Mouse (Mus musculus): ENCODE data around the gene Pde4c. TPM values are rescaled to one million over a fixed set of nuclear protein-coding genes. Genes with fewer than 3 reads are reported as not detected.

Pde4c gene
- polyA plus RNA-seq, 1 experiment from 2014 or later, result 0.23 TPM

DNA sequence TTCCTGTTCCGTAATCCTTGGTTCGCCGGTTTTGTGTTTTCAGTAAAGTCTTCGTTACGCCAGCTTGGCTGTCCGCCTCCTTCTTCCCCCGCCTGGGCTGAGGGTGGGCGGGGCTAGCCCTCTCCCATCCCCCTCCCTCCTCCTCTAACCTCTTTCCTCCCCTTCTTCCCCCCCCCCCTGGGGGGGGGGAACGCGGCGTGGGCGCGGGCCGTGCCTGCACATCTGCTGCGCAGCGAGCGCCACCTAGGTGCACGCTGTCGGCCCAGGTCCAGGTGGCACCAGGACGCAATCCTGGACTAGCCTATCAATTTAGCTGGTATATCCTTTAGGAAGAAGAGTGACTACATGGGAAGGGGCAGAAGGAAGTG, 23.0 kb upstream of the Pde4c start:
- H3K36me3 ChIP-seq (ENCODE audit: control insufficient read depth, insufficient read depth, low read length), result 0 out of 2 replicates have a peak, but pooled peaks cover 3% of the 10 kb centered on the region
- H3K27ac ChIP-seq (ENCODE audit: low read length), result peak overlapping the region; percentile 99
- H3K4me2 ChIP-seq (ENCODE audit: low read length), result peak overlapping the region; percentile 82
- WGBS, result 0% methylated on average over 20 of the region's 20 CpGs
- H3K27me3 ChIP-seq (ENCODE audit: control insufficient read depth, insufficient read depth, low read depth, low read length), result no peaks in the 10 kb centered on the region; the same call in 1 of the 2 replicates
- H3K4me1 ChIP-seq (ENCODE audit: control insufficient read depth, insufficient read depth, low read length), result peaks cover 36% of the 10 kb centered on the region
- H3K9me3 ChIP-seq (replicated peaks; ENCODE audit: control insufficient read depth, low read length, poor library complexity, severe bottlenecking), result no peaks in the 10 kb centered on the region
- H3K9ac ChIP-seq (ENCODE audit: low read depth, low read length), result peak overlapping the region; percentile 99
- peak; percentile 22 for ATAC-seq
- peak overlapping the region; percentile 98 for H3K4me3 ChIP-seq (ENCODE audit: low read depth, low read length)

DNA sequence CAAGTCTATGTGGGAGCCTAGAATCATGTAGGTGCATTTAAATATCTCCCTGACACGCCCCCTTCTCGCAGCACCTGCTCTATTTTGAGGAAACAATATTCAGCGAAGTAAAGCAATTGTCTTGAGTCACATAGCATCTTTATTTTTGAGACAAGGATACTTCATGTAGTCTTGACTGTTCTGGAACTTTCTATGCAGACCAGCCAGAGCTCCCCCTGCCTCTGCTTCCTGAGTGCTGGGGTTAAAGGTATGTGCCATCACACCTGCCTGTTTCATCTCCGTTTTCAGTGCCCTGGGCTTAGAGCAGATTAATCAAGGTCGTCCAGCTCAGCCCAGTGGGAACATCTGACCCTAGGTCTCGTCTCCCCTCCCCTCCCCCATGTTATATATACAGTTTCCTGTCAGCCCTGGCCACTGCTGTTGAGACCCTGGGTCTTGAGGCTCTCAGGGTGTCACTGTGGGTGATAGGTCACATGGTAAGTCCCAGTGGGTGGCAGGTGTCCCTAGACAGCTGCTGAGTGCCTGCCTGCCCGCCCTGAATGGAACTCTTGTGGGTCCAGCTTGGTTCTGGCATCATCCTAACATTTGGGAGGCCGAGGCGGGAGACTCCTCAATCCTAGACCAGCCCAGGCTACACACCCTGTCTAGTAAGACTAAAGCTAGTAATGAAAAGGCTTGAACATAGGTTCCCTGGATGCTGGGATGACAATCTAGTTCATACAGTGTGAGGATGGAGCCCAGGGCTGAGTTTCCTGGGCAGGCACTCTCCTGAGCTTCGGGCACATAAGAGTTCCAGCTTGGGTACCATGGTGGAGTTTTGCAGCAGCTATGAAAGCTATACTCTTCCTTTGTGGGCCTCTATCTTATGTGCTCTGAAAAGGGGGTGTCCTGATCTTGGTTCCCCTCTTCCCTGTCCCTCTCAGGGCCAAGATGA, 22.2 kb upstream of the Pde4c start:
- Histone ChIP-seq H3K27me3 (ENCODE audit: control insufficient read depth, insufficient read depth, low read depth, low read length) (no peaks in the 10 kb centered on the region), H3K4me2 (ENCODE audit: low read length) (peak overlapping the region; percentile 82), H3K4me3 (ENCODE audit: low read depth, low read length) (peak overlapping the region; percentile 98), H3K27ac (ENCODE audit: low read length) (peak overlapping the region; percentile 99), H3K4me1 (ENCODE audit: control insufficient read depth, insufficient read depth, low read length) (peaks cover 36% of the 10 kb centered on the region), H3K9ac (ENCODE audit: low read depth, low read length) (peak overlapping the region; percentile 99), H3K9me3 (replicated peaks; ENCODE audit: control insufficient read depth, low read length, poor library complexity, severe bottlenecking) (no peaks in the 10 kb centered on the region), H3K36me3 (ENCODE audit: control insufficient read depth, insufficient read depth, low read length) (0 out of 2 replicates have a peak, but pooled peaks cover 3% of the 10 kb centered on the region)
- ATAC-seq, result no peak
- 52% methylated on average over 10 of the region's 10 CpGs for WGBS

DNA sequence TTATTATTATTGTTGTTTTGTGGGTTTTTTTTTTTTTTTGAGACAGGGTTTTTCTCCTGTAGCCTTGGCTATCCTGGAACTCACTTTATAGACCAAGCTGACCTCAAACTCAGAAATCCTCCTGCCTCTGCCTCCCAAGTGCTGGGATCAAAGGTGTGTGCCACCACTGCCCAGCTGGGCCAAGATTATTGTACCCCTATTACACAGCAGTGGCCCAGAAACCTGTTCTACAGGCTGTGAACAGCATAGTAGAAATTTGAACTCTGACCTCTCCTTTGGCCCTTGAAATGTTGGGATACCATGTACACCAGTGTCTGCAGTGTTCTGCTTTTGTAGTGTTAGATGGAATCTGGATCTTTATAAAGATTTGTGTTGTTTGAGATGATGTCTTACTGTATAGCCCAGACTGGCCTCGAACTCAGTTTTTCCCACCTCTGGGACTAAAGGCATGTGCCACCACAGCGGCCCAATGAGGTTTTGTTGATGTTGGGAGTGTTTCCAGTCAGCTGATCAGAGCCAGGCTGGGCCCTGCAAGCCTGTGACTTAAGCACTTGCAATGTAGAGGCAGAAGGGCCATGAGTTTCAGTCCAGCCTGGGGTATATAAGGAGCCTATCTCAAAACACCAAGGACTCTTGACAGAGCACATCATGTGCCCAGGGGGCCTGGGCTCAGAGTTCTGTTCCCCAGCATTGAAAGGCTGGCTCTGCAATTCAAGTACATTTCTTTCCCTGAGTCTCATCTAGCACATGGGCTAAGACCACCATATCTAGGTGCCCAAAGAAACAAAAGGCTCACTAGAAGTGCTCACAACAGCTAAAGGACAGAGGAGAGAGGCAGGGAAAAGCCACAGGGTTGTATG, 21.3 kb upstream of the Pde4c start:
- 0 out of 2 replicates have a peak, but pooled peaks cover 3% of the 10 kb centered on the region for H3K36me3 ChIP-seq (ENCODE audit: control insufficient read depth, insufficient read depth, low read length)
- H3K9me3 ChIP-seq (replicated peaks; ENCODE audit: control insufficient read depth, low read length, poor library complexity, severe bottlenecking), result no peaks in the 10 kb centered on the region
- H3K4me3 ChIP-seq (ENCODE audit: low read depth, low read length), result peak overlapping the region; percentile 4; the same call in 1 of the 2 replicates
- no peak overlapping the region for H3K27ac ChIP-seq (ENCODE audit: low read length)
- no peak for ATAC-seq
- no peaks in the 10 kb centered on the region for H3K27me3 ChIP-seq (ENCODE audit: control insufficient read depth, insufficient read depth, low read depth, low read length)
- H3K4me2 ChIP-seq (ENCODE audit: low read length), result peak overlapping the region; percentile 82
- H3K4me1 ChIP-seq (ENCODE audit: control insufficient read depth, insufficient read depth, low read length), result peaks cover 28% of the 10 kb centered on the region
- 91% methylated on average over 2 of the region's 2 CpGs for WGBS
- H3K9ac ChIP-seq (ENCODE audit: low read depth, low read length), result peak overlapping the region; percentile 99; the same call in 1 of the 2 replicates

GRCm38 (mm10) chr8:70702842-70703182, 20.7 kb upstream of the Pde4c start:
- peak overlapping the region; percentile 82; the same call in 1 of the 2 replicates for H3K4me2 ChIP-seq (ENCODE audit: low read length)
- no peak for ATAC-seq
- H3K27ac ChIP-seq (ENCODE audit: low read length), result no peak overlapping the region
- H3K9me3 ChIP-seq (replicated peaks; ENCODE audit: control insufficient read depth, low read length, poor library complexity, severe bottlenecking), result no peaks in the 10 kb centered on the region
- H3K4me1 ChIP-seq (ENCODE audit: control insufficient read depth, insufficient read depth, low read length), result peaks cover 23% of the 10 kb centered on the region
- H3K36me3 ChIP-seq (ENCODE audit: control insufficient read depth, insufficient read depth, low read length), result 0 out of 2 replicates have a peak, but pooled peaks cover 3% of the 10 kb centered on the region
- no peak overlapping the region for H3K4me3 ChIP-seq (ENCODE audit: low read depth, low read length)
- H3K27me3 ChIP-seq (ENCODE audit: control insufficient read depth, insufficient read depth, low read depth, low read length), result no peaks in the 10 kb centered on the region
- 77% methylated on average over 3 of the region's 3 CpGs for WGBS
- no peak overlapping the region for H3K9ac ChIP-seq (ENCODE audit: low read depth, low read length)

DNA sequence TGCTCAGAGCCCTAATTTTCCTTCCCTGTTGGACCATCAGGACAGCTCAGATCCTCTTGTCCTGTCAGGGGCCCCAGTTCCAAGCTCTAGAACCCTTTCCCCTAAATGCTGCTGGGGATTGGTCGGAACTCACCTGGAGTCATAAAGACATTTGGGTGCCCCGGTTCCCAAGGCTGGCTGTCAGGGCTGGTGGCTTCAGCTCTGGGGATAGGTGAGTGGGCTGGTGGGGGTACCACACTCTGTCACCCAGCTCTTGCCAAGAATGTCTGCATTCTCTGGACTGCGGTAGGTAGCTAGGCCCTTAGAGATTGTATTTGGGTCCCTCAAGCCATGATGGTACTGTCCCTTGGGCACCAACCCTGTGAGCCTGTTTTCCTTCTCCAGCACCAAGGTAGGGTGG, 20.2 kb upstream of the Pde4c start, which contains the start of gene Iqcn:
Iqcn (plus strand) TSS at position 171 of the 400 bp plus-strand sequence.
- Histone ChIP-seq H3K36me3 (ENCODE audit: control insufficient read depth, insufficient read depth, low read length) (0 out of 2 replicates have a peak, but pooled peaks cover 3% of the 10 kb centered on the region), H3K4me2 (ENCODE audit: low read length) (peak within 1 kb of the TSS; percentile 82), H3K4me3 (ENCODE audit: low read depth, low read length) (peak within 1 kb of the TSS; percentile 4; the same call in 1 of the 2 replicates), H3K9me3 (replicated peaks; ENCODE audit: control insufficient read depth, low read length, poor library complexity, severe bottlenecking) (no peaks in the 10 kb centered on the region), H3K9ac (ENCODE audit: low read depth, low read length) (no peak within 1 kb of the TSS), H3K4me1 (ENCODE audit: control insufficient read depth, insufficient read depth, low read length) (peaks cover 19% of the 10 kb centered on the region), H3K27me3 (ENCODE audit: control insufficient read depth, insufficient read depth, low read depth, low read length) (no peaks in the 10 kb centered on the region), H3K27ac (ENCODE audit: low read length) (no peak within 1 kb of the TSS)
- ATAC-seq, result no peak
- WGBS, result 97% methylated on average over 3 of the region's 3 CpGs

- WGBS, result 91% methylated on average over 14 of the region's 14 CpGs
- no peak for ATAC-seq
Observed at GRCm38 (mm10) chr8:70708281-70708680, 15.2 kb upstream of the Pde4c start.

DNA sequence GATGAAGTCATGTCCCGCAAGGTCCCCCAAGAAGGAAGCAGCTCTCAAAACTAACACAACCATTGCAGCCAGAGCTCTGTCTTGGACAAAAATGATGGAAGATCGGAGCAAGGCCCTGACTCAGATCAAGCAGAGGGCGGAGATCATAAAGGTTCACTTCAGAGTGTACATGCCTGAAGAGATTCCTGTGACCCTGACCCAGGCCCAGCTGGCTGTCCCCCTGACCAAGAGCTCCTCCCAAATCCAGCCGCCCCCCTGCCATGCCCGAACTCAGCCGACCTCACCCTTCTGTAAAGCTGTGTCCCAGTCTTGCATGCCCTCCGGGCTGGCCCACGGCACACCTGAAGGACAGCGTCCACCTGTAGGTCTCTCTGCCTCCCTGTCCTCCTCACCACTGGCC, 13.7 kb upstream of the Pde4c start:
- 94% methylated on average over 9 of the region's 9 CpGs for WGBS

More at GRCm38 (mm10) chr8:70708281-70708680, 15.2 kb upstream of the Pde4c start:
- Histone ChIP-seq H3K27ac (ENCODE audit: low read length) (no peak overlapping the region), H3K36me3 (ENCODE audit: control insufficient read depth, insufficient read depth, low read length) (0 out of 2 replicates have a peak, but pooled peaks cover 3% of the 10 kb centered on the region), H3K9me3 (replicated peaks; ENCODE audit: control insufficient read depth, low read length, poor library complexity, severe bottlenecking) (no peaks in the 10 kb centered on the region), H3K4me1 (ENCODE audit: control insufficient read depth, insufficient read depth, low read length) (no peaks in the 10 kb centered on the region), H3K4me3 (ENCODE audit: low read depth, low read length) (no peak overlapping the region), H3K4me2 (ENCODE audit: low read length) (no peak overlapping the region), H3K27me3 (ENCODE audit: control insufficient read depth, insufficient read depth, low read depth, low read length) (no peaks in the 10 kb centered on the region), H3K9ac (ENCODE audit: low read depth, low read length) (no peak overlapping the region)

DNA sequence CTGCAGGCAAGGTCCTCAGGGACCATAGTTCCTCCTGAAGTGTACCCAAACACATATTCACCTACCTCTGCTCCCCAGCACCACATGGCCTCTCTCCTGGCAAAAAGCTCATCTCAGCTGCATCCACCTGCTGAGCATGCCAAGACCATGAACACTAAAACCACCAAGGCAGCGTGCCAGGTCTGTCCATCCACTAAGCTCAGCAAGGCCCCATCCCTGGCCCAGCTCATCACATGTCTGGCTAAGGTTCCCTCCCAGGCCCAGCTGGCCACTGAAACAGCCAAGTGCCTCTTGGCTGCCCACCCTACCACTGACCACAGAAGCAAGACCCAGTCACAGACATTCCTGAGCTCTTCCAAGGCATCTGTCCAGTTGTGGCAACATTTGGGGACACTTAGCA, 13.2 kb upstream of the Pde4c start:
- Histone ChIP-seq H3K36me3 (ENCODE audit: control insufficient read depth, insufficient read depth, low read length) (no peaks in the 10 kb centered on the region), H3K4me3 (ENCODE audit: low read depth, low read length) (no peak overlapping the region), H3K9me3 (replicated peaks; ENCODE audit: control insufficient read depth, low read length, poor library complexity, severe bottlenecking) (no peaks in the 10 kb centered on the region), H3K27ac (ENCODE audit: low read length) (no peak overlapping the region), H3K4me2 (ENCODE audit: low read length) (no peak overlapping the region), H3K27me3 (ENCODE audit: control insufficient read depth, insufficient read depth, low read depth, low read length) (no peaks in the 10 kb centered on the region), H3K4me1 (ENCODE audit: control insufficient read depth, insufficient read depth, low read length) (no peaks in the 10 kb centered on the region), H3K9ac (ENCODE audit: low read depth, low read length) (no peak overlapping the region)
- WGBS, result 82% methylated on average over 1 of the region's 1 CpGs
- no peak for ATAC-seq

More for the DNA sequence above, 13.7 kb upstream of the Pde4c start:
- H3K9ac ChIP-seq (ENCODE audit: low read depth, low read length), result no peak overlapping the region
- no peak overlapping the region for H3K4me3 ChIP-seq (ENCODE audit: low read depth, low read length)
- 0 out of 2 replicates have a peak, but pooled peaks cover under 1% of the 10 kb centered on the region for H3K36me3 ChIP-seq (ENCODE audit: control insufficient read depth, insufficient read depth, low read length)
- no peaks in the 10 kb centered on the region for H3K27me3 ChIP-seq (ENCODE audit: control insufficient read depth, insufficient read depth, low read depth, low read length)
- no peak for ATAC-seq
- H3K9me3 ChIP-seq (replicated peaks; ENCODE audit: control insufficient read depth, low read length, poor library complexity, severe bottlenecking), result no peaks in the 10 kb centered on the region
- no peak overlapping the region for H3K27ac ChIP-seq (ENCODE audit: low read length)
- no peaks in the 10 kb centered on the region for H3K4me1 ChIP-seq (ENCODE audit: control insufficient read depth, insufficient read depth, low read length)
- no peak overlapping the region for H3K4me2 ChIP-seq (ENCODE audit: low read length)
